In genomic region chr6:114882675-114883074, GRCm38 (mm10) we compare ENCODE assay signal across 10 mouse cellular contexts.
DNase-seq lines count a peak whose midpoint lies in the region; ATAC-seq lines count a peak whose summit lies in the region.
"Had no signal": no experiment of that assay in that cellular context is flagged by ENCODE, and none has a peak within 500 bp of the region (broad histone marks: within the 10 kb centered on the region; RNA-seq: fewer than 3 reads in every experiment).

No protein-coding gene starts in this region.

- peak overlapping the region; percentile 93 for H3K27ac ChIP-seq in heart, embryonic 13.5 days (replicated peaks)
- peak overlapping the region; percentile 95 for H3K27ac ChIP-seq in brown adipose tissue, adult 24 weeks (replicated peaks; ENCODE audit: low read depth, low read length)
- peak overlapping the region; percentile 96 for H3K27ac ChIP-seq in hindbrain, embryonic 11.5 days (ENCODE audit: low read depth, low read length)
- peak overlapping the region; percentile 31 for H3K27ac ChIP-seq in macrophage

- peaks cover 97% of the 10 kb centered on the region for H3K4me1 ChIP-seq in heart, embryonic 13.5 days
- peaks cover 68% of the 10 kb centered on the region for H3K4me1 ChIP-seq in brown adipose tissue, adult 24 weeks (ENCODE audit: control insufficient read depth, insufficient read depth, insufficient read length, low read length)
- H3K4me1 ChIP-seq in hindbrain, embryonic 11.5 days (replicated peaks; ENCODE audit: control insufficient read depth, insufficient read depth, low read length), result peaks cover 34% of the 10 kb centered on the region

- H3K79me2 ChIP-seq in macrophage (ENCODE audit: inconsistent target), result peaks cover 93% of the 10 kb centered on the region

- H3K9me3 ChIP-seq in heart, embryonic 13.5 days, result no peaks in the 10 kb centered on the region
- H3K9me3 ChIP-seq in hindbrain, embryonic 11.5 days (ENCODE audit: control insufficient read depth, low read length), result no peaks in the 10 kb centered on the region

- no peaks in the 10 kb centered on the region for H3K27me3 ChIP-seq in heart, embryonic 13.5 days (replicated peaks)
- H3K27me3 ChIP-seq in hindbrain, embryonic 11.5 days (ENCODE audit: control insufficient read depth, insufficient read depth, low read length), result no peaks in the 10 kb centered on the region
- H3K27me3 ChIP-seq: CH12.LX had no signal

- peak overlapping the region; percentile 50 for H3K4me2 ChIP-seq in heart, embryonic 13.5 days
- no peak overlapping the region for H3K4me2 ChIP-seq in hindbrain, embryonic 11.5 days (replicated peaks; ENCODE audit: low read depth, low read length)

- no peak for DNase-seq in heart, postnatal 25 days (ENCODE audit: low spot score)
- no peak for DNase-seq in hindbrain, embryonic 11.5 days (ENCODE audit: low spot score)
- DNase-seq in urinary bladder, postnatal 25 days (ENCODE audit: low spot score), result no peak
- DNase-seq in ovary, postnatal 14 days (ENCODE audit: low spot score), result no peak
- DNase-seq: thymus, postnatal 36 days had no signal

- ATAC-seq in heart, embryonic 13.5 days (ENCODE audit: extremely low read depth, insufficient number of reproducible peaks, low FRiP score, low TSS enrichment), result no peak
- ATAC-seq in hindbrain, embryonic 11.5 days (ENCODE audit: low FRiP score), result peak; percentile 41; the same call in 1 of the 2 replicates
- ATAC-seq in activated CD4-positive, CD25-positive, alpha-beta regulatory T cell, adult 4 months, result no peak

- peak overlapping the region; percentile 76 for H3K9ac ChIP-seq in heart, embryonic 13.5 days
- H3K9ac ChIP-seq in hindbrain, embryonic 11.5 days (ENCODE audit: low read depth, low read length), result peak overlapping the region; percentile 51

- intact Hi-C loops in heart, postnatal 25 days (cut with DNase I), result no loop called here

- peaks cover 46% of the 10 kb centered on the region for H3K36me3 ChIP-seq in heart, embryonic 13.5 days
- H3K36me3 ChIP-seq in hindbrain, embryonic 11.5 days (ENCODE audit: control insufficient read depth, insufficient read depth, low read length), result no peaks in the 10 kb centered on the region
- H3K36me3 ChIP-seq in macrophage (ENCODE audit: inconsistent target), result no peaks in the 10 kb centered on the region

- 34% methylated on average over 7 of the region's 7 CpGs for WGBS in heart, embryonic 13.5 days
- 17% methylated on average over 7 of the region's 7 CpGs for WGBS in hindbrain, embryonic 11.5 days
- 89% methylated on average over 7 of the region's 7 CpGs for WGBS in macrophage (ENCODE audit: missing documents)

- no peak overlapping the region for H3K4me3 ChIP-seq in heart, embryonic 13.5 days
- no peak overlapping the region for H3K4me3 ChIP-seq in brown adipose tissue, adult 24 weeks (ENCODE audit: insufficient read depth, low read depth, low read length)
- H3K4me3 ChIP-seq in hindbrain, embryonic 11.5 days (ENCODE audit: low read depth, low read length), result no peak overlapping the region
- H3K4me3 ChIP-seq in macrophage (ENCODE audit: inconsistent target), result no peak overlapping the region

Comparison
In these comparisons a context has a peak if more than half of its experiments do, and no peak if none do; other contexts are left out.
1. H3K27ac ChIP-seq: peak in every context shown above with its lines; median percentile 96 in hindbrain, embryonic 11.5 days; 95 in brown adipose tissue, adult 24 weeks; 93 in heart, embryonic 13.5 days; 31 in macrophage.